Mouse (Mus musculus): ENCODE results near the gene Enkd1. TPM values are rescaled to one million over a fixed set of nuclear protein-coding genes. Genes with fewer than 3 reads are reported as not detected.

Gene Enkd1
- total RNA-seq, 2 experiments from 2014 or later = 0.15 to 2.9 TPM

DNA sequence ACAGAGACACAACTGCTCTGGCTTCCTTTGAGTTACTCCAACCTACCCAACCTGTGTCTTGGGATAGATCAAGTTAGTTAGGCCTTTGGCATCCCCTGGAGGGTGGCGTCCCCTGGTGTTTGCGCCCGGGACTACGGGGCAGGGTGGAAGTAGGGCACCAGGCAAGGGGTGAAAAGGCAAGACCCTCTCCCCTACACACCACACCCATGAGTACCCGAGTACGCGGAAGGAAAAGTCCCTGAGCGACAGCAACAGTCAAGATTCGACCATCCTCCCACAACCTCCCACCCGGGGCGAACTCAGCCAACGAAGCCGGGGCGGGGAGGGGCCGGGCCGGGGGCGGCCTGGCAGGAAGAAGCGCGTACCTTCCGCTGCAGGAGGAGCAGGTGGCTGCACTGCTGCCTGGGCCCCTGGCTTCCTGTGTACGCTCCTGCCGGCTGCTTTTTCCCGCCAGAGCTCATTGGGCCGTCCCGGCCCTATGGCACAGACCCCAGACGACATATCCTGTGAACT lies 22.2 kb downstream of the Enkd1 start, which contains the start of gene Carmil2:
Carmil2 (plus strand) TSS at position 479 of the 513 bp plus-strand sequence.
- ATAC-seq (replicated peaks; ENCODE audit: low FRiP score, poor library complexity, severe bottlenecking) = 0 out of 2 replicates have a peak, but pooled peaks have one; percentile 33

DNA sequence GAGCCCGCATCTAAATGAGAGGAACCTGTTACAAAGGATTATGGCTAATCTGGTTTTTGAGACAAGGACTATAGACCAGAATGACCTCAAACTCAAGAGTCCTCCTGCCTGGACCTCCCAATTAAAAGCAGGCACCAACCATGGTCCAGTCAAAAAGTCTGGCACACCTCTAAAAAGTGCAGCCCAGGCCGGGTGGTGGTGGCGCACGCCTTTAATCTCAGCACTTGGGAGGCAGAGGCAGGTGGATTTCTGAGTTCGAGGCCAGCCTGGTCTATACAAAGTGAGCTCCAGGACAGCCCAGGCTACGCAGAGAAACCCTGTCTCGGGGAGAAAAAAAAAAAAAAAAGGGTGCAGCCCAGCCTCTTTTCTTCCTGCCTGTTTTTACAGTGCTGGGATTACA lies 22.7 kb downstream of the Enkd1 start:
- ATAC-seq (replicated peaks; ENCODE audit: low FRiP score, poor library complexity, severe bottlenecking) = no peak

DNA sequence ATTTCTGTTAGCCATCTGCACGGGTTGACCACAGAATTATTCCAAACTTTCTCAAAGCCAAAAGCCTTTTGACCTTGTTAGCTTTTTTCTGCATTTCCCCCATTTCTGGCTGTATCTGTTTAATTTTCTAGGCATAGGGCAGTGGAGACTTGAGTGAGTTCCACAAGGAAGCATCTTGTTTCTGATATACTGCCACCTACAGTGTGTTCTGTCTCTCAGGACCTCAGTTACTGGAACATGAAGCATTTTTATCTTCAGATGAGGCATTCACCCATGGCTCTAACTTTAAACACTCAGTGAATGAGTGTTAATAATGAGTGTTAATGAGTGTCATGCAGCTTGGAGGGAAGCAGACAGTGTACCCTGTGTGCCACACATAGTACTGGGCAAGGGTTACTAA lies 30.1 kb downstream of the Enkd1 start:
- no peak for ATAC-seq (replicated peaks; ENCODE audit: low FRiP score, poor library complexity, severe bottlenecking)

DNA sequence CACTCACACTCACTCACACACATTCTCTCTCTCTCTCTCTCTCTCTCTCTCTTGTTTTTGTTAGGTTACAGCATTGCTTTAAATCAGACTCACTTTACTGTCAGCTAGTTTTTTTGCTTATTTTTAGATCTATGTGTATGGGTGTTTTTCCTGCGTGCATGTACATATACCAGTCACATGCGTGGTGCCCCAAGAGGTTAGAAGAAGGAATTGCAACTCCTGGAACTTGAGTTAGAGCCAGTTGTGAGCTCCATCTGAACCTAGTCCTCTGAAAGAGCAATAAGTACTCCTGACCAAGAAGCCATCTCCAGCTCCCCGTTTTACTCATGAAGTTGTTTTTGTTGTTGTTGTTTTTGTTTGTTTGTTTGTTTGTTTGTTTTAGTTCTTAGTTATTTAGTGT lies 46.8 kb downstream of the Enkd1 start:
- ATAC-seq (replicated peaks; ENCODE audit: low FRiP score, poor library complexity, severe bottlenecking) = no peak; the same call in 1 of the 2 replicates

DNA sequence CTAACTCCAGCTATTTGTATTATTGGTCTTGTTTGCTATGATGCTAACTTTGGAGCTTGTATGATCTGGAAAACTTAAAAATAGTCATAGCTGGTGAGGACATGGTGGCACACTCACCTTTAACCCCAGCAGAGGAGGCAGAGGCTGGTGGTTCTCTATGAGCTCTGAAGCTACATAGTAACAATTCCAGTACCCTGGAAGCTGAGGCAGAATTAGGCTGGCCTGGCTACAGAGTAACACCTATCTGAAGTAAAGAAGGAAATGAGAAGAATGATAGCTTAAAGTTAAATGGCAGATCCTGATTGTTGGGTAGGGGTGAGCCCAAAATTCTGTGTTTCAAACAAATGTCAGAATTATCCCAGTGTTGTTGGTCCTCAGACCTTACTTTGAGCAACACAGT lies 50.4 kb downstream of the Enkd1 start:
- no peak for ATAC-seq (replicated peaks; ENCODE audit: low FRiP score, poor library complexity, severe bottlenecking)

Other genes starting within 250 kb of the Enkd1 start
- 2.5 TPM in 1 of 2 replicates, not detected in the other for gene Tppp3, start 236.7 kb downstream of the Enkd1 start, total RNA-seq (2015; ENCODE audit: low replicate concordance)
- gene Tppp3, start 236.7 kb downstream of the Enkd1 start, total RNA-seq (2017; ENCODE audit: low replicate concordance) = 2.2 TPM in 1 of 2 replicates, not detected in the other
- 2.5 TPM in 1 of 2 replicates, not detected in the other for gene Zdhhc1, start 211.3 kb downstream of the Enkd1 start, total RNA-seq (2015; ENCODE audit: low replicate concordance)
- 0.39 TPM in 1 of 2 replicates, not detected in the other for gene Zdhhc1, start 211.3 kb downstream of the Enkd1 start, total RNA-seq (2017; ENCODE audit: low replicate concordance)
- not detected in 2 replicates for gene Hsd11b2, start 189.5 kb downstream of the Enkd1 start, total RNA-seq (2015; ENCODE audit: low replicate concordance)
- gene Hsd11b2, start 189.5 kb downstream of the Enkd1 start, total RNA-seq (2017; ENCODE audit: low replicate concordance) = not detected in 2 replicates
- gene Atp6v0d1, start 142.2 kb downstream of the Enkd1 start, total RNA-seq (2015; ENCODE audit: low replicate concordance) = 84.7 and 109 TPM in 2 replicates
- gene Atp6v0d1, start 142.2 kb downstream of the Enkd1 start, total RNA-seq (2017; ENCODE audit: low replicate concordance) = 31.3 and 35.6 TPM in 2 replicates
- gene Ripor1, start 103.0 kb downstream of the Enkd1 start, total RNA-seq (2015; ENCODE audit: low replicate concordance) = 7.2 and 11.3 TPM in 2 replicates
- gene Ripor1, start 103.0 kb downstream of the Enkd1 start, total RNA-seq (2017; ENCODE audit: low replicate concordance) = 0.23 and 1.8 TPM in 2 replicates
- 154 and 195 TPM in 2 replicates for gene Ctcf, start 71.6 kb downstream of the Enkd1 start, total RNA-seq (2015; ENCODE audit: low replicate concordance)
- gene Ctcf, start 71.6 kb downstream of the Enkd1 start, total RNA-seq (2017; ENCODE audit: low replicate concordance) = 314 and 346 TPM in 2 replicates
- not detected in 2 replicates for gene Agrp, start 70.8 kb downstream of the Enkd1 start, total RNA-seq (2015; ENCODE audit: low replicate concordance)
- gene Agrp, start 70.8 kb downstream of the Enkd1 start, total RNA-seq (2017; ENCODE audit: low replicate concordance) = not detected in 2 replicates
- gene Carmil2, start 21.9 kb downstream of the Enkd1 start, total RNA-seq (2015; ENCODE audit: low replicate concordance) = 4.7 and 5.4 TPM in 2 replicates
- gene Carmil2, start 21.9 kb downstream of the Enkd1 start, total RNA-seq (2017; ENCODE audit: low replicate concordance) = 4.2 and 7.0 TPM in 2 replicates
- 10.9 and 22.0 TPM in 2 replicates for gene Acd, start 7.1 kb downstream of the Enkd1 start, total RNA-seq (2015; ENCODE audit: low replicate concordance)
- 1.7 and 9.7 TPM in 2 replicates for gene Acd, start 7.1 kb downstream of the Enkd1 start, total RNA-seq (2017; ENCODE audit: low replicate concordance)
- gene Pard6a, start 7.1 kb downstream of the Enkd1 start, total RNA-seq (2015; ENCODE audit: low replicate concordance) = 1.7 and 3.6 TPM in 2 replicates
- 2.7 TPM in 1 of 2 replicates, not detected in the other for gene Pard6a, start 7.1 kb downstream of the Enkd1 start, total RNA-seq (2017; ENCODE audit: low replicate concordance)
- not detected in 2 replicates for gene 4933405L10Rik, start 555 bp downstream of the Enkd1 start, total RNA-seq (2015; ENCODE audit: low replicate concordance)
- not detected in 2 replicates for gene 4933405L10Rik, start 555 bp downstream of the Enkd1 start, total RNA-seq (2017; ENCODE audit: low replicate concordance)
- gene Gfod2, start 50.5 kb upstream of the Enkd1 start, total RNA-seq (2015; ENCODE audit: low replicate concordance) = not detected in 2 replicates
- gene Gfod2, start 50.5 kb upstream of the Enkd1 start, total RNA-seq (2017; ENCODE audit: low replicate concordance) = 0.51 TPM in 1 of 2 replicates, not detected in the other
- gene Ranbp10, start 119.1 kb upstream of the Enkd1 start, total RNA-seq (2015; ENCODE audit: low replicate concordance) = 306 and 341 TPM in 2 replicates
- 296 and 297 TPM in 2 replicates for gene Ranbp10, start 119.1 kb upstream of the Enkd1 start, total RNA-seq (2017; ENCODE audit: low replicate concordance)
- 2.9 TPM in 1 of 2 replicates, not detected in the other for gene Tsnaxip1, start 119.5 kb upstream of the Enkd1 start, total RNA-seq (2015; ENCODE audit: low replicate concordance)
- 1.4 TPM in 1 of 2 replicates, not detected in the other for gene Tsnaxip1, start 119.5 kb upstream of the Enkd1 start, total RNA-seq (2017; ENCODE audit: low replicate concordance)
- 57.0 and 57.3 TPM in 2 replicates for gene Cenpt, start 145.1 kb upstream of the Enkd1 start, total RNA-seq (2015; ENCODE audit: low replicate concordance)
- gene Cenpt, start 145.1 kb upstream of the Enkd1 start, total RNA-seq (2017; ENCODE audit: low replicate concordance) = 55.2 and 94.3 TPM in 2 replicates
- 9.6 and 22.0 TPM in 2 replicates for gene Thap11, start 146.9 kb upstream of the Enkd1 start, total RNA-seq (2015; ENCODE audit: low replicate concordance)
- gene Thap11, start 146.9 kb upstream of the Enkd1 start, total RNA-seq (2017; ENCODE audit: low replicate concordance) = 11.0 and 18.6 TPM in 2 replicates
- 57.8 and 102 TPM in 2 replicates for gene Nutf2, start 152.4 kb upstream of the Enkd1 start, total RNA-seq (2015; ENCODE audit: low replicate concordance)
- gene Nutf2, start 152.4 kb upstream of the Enkd1 start, total RNA-seq (2017; ENCODE audit: low replicate concordance) = 15.3 and 42.5 TPM in 2 replicates
- gene Edc4, start 172.7 kb upstream of the Enkd1 start, total RNA-seq (2015; ENCODE audit: low replicate concordance) = 12.2 and 15.9 TPM in 2 replicates
- 22.1 and 25.5 TPM in 2 replicates for gene Edc4, start 172.7 kb upstream of the Enkd1 start, total RNA-seq (2017; ENCODE audit: low replicate concordance)
- gene Nrn1l, start 185.4 kb upstream of the Enkd1 start, total RNA-seq (2015; ENCODE audit: low replicate concordance) = not detected in 2 replicates
- gene Nrn1l, start 185.4 kb upstream of the Enkd1 start, total RNA-seq (2017; ENCODE audit: low replicate concordance) = not detected in 2 replicates
- gene Pskh1, start 192.2 kb upstream of the Enkd1 start, total RNA-seq (2015; ENCODE audit: low replicate concordance) = 5.4 and 8.6 TPM in 2 replicates
- gene Pskh1, start 192.2 kb upstream of the Enkd1 start, total RNA-seq (2017; ENCODE audit: low replicate concordance) = 7.1 and 11.7 TPM in 2 replicates
- gene Ctrl, start 225.7 kb upstream of the Enkd1 start, total RNA-seq (2015; ENCODE audit: low replicate concordance) = not detected in 2 replicates
- gene Ctrl, start 225.7 kb upstream of the Enkd1 start, total RNA-seq (2017; ENCODE audit: low replicate concordance) = not detected in 2 replicates
- gene Psmb10, start 230.2 kb upstream of the Enkd1 start, total RNA-seq (2015; ENCODE audit: low replicate concordance) = 20.2 and 25.2 TPM in 2 replicates
- gene Psmb10, start 230.2 kb upstream of the Enkd1 start, total RNA-seq (2017; ENCODE audit: low replicate concordance) = 2.7 and 4.2 TPM in 2 replicates
- not detected in 2 replicates for gene Lcat, start 235.2 kb upstream of the Enkd1 start, total RNA-seq (2015; ENCODE audit: low replicate concordance)
- 2.4 TPM in 1 of 2 replicates, not detected in the other for gene Lcat, start 235.2 kb upstream of the Enkd1 start, total RNA-seq (2017; ENCODE audit: low replicate concordance)

All from erythroid progenitor cell, adult 5-6 weeks (primary cell).